Mouse (Mus musculus): ENCODE results near the gene Tmem213. TPM values are rescaled to one million over a fixed set of nuclear protein-coding genes. Genes with fewer than 3 reads are reported as not detected.

Gene Tmem213
- polyA plus RNA-seq, 1 experiment: not detected

DNA sequence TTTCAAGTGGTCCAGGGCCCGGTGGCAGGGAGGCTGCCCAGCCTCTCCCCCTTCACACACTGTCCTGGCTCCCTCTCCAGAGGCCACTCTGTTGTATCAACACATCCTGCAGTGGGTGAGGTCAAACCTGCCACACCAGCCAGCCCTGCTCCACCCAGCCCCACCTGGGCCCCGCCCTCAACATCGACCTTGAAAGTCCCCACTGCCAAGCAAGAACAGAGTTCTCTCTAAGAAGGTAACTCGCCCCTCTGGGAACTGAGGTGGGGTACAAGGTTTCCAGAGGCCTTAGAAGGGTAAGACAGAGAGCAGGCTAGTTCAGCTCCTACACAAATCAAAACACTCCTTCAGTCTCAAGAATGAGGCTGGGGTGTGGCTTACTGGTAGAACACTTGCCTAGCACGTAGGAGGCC, 12.1 kb upstream of the Tmem213 start:
- H3K36me3 ChIP-seq (ENCODE audit: control insufficient read depth, insufficient read depth, low read length): no peaks in the 10 kb centered on the region
- 25% methylated on average over 5 of the region's 5 CpGs for WGBS
- H3K4me1 ChIP-seq (ENCODE audit: control insufficient read depth, insufficient read depth, insufficient read length, low read length): peaks cover 4% of the 10 kb centered on the region
- H3K27me3 ChIP-seq (ENCODE audit: control insufficient read depth, insufficient read depth, low read length): no peaks in the 10 kb centered on the region
- no peak overlapping the region for H3K4me3 ChIP-seq (ENCODE audit: low read depth, low read length)
- H3K27ac ChIP-seq (ENCODE audit: insufficient read depth, low read depth, low read length): no peak overlapping the region
- no peak for TF ChIP-seq POLR2A (IDR thresholded peaks at IDR 0.05; ENCODE audit: low read depth, low read length)
- TF ChIP-seq CTCF (IDR thresholded peaks at IDR 0.05; ENCODE audit: extremely low read depth, insufficient read length, insufficient replicate concordance, low read depth, low read length): no peak

- Histone ChIP-seq H3K4me1 (ENCODE audit: control insufficient read depth, insufficient read depth, insufficient read length, low read length) (no peaks in the 10 kb centered on the region), H3K4me3 (ENCODE audit: low read depth, low read length) (no peak overlapping the region), H3K27me3 (ENCODE audit: control insufficient read depth, insufficient read depth, low read length) (no peaks in the 10 kb centered on the region), H3K27ac (ENCODE audit: insufficient read depth, low read depth, low read length) (no peak overlapping the region), H3K36me3 (ENCODE audit: control insufficient read depth, insufficient read depth, low read length) (no peaks in the 10 kb centered on the region)
- TF ChIP-seq POLR2A (IDR thresholded peaks at IDR 0.05; ENCODE audit: low read depth, low read length): no peak
- no peak for TF ChIP-seq CTCF (IDR thresholded peaks at IDR 0.05; ENCODE audit: extremely low read depth, insufficient read length, insufficient replicate concordance, low read depth, low read length)
- WGBS: 73% methylated on average over 7 of the region's 7 CpGs
These were observed 6.7 kb upstream of the Tmem213 start for GRCm38 (mm10) chr6:38102216-38102795.

DNA sequence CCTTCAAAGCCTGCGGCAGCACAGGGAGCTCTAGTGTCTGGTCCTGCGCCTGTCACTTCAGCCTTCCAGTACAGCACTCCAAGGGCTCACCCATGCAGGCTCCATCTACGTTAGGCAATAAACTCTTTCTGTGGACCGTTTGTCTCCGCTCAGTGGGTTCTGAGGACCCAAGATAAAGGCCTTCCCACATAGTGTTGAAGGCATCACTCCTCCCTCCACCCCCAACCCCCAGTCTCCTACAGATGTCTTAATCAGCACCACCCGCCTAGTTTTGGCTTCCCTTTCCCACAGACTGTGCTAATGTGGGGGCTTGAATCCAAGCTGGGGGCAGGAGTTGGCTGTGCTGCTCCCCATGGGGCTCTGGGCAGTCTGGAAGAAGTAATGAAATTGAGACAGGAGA, 5.3 kb upstream of the Tmem213 start:
- Histone ChIP-seq H3K4me3 (ENCODE audit: low read depth, low read length) (no peak overlapping the region), H3K36me3 (ENCODE audit: control insufficient read depth, insufficient read depth, low read length) (no peaks in the 10 kb centered on the region), H3K27ac (ENCODE audit: insufficient read depth, low read depth, low read length) (no peak overlapping the region), H3K4me1 (ENCODE audit: control insufficient read depth, insufficient read depth, insufficient read length, low read length) (no peaks in the 10 kb centered on the region), H3K27me3 (ENCODE audit: control insufficient read depth, insufficient read depth, low read length) (no peaks in the 10 kb centered on the region)
- WGBS: 78% methylated on average over 6 of the region's 6 CpGs
- TF ChIP-seq POLR2A (IDR thresholded peaks at IDR 0.05; ENCODE audit: low read depth, low read length) (no peak), CTCF (IDR thresholded peaks at IDR 0.05; ENCODE audit: extremely low read depth, insufficient read length, insufficient replicate concordance, low read depth, low read length) (no peak)

- WGBS: 53% methylated on average over 9 of the region's 9 CpGs
- no peaks in the 10 kb centered on the region for H3K36me3 ChIP-seq (ENCODE audit: control insufficient read depth, insufficient read depth, low read length)
- no peaks in the 10 kb centered on the region for H3K27me3 ChIP-seq (ENCODE audit: control insufficient read depth, insufficient read depth, low read length)
- no peaks in the 10 kb centered on the region for H3K4me1 ChIP-seq (ENCODE audit: control insufficient read depth, insufficient read depth, insufficient read length, low read length)
- TF ChIP-seq POLR2A (IDR thresholded peaks at IDR 0.05; ENCODE audit: low read depth, low read length) (no peak), CTCF (IDR thresholded peaks at IDR 0.05; ENCODE audit: extremely low read depth, insufficient read length, insufficient replicate concordance, low read depth, low read length) (no peak)
- no peak overlapping the region for H3K27ac ChIP-seq (ENCODE audit: insufficient read depth, low read depth, low read length)
- no peak overlapping the region for H3K4me3 ChIP-seq (ENCODE audit: low read depth, low read length)
These were observed 3.1 kb upstream of the Tmem213 start for GRCm38 (mm10) chr6:38105924-38106323.

- Histone ChIP-seq H3K4me3 (ENCODE audit: low read depth, low read length) (no peak overlapping the region), H3K27me3 (ENCODE audit: control insufficient read depth, insufficient read depth, low read length) (no peaks in the 10 kb centered on the region), H3K36me3 (ENCODE audit: control insufficient read depth, insufficient read depth, low read length) (no peaks in the 10 kb centered on the region), H3K27ac (ENCODE audit: insufficient read depth, low read depth, low read length) (no peak overlapping the region), H3K4me1 (ENCODE audit: control insufficient read depth, insufficient read depth, insufficient read length, low read length) (no peaks in the 10 kb centered on the region)
- WGBS: 94% methylated on average over 5 of the region's 5 CpGs
- TF ChIP-seq POLR2A (IDR thresholded peaks at IDR 0.05; ENCODE audit: low read depth, low read length) (no peak), CTCF (IDR thresholded peaks at IDR 0.05; ENCODE audit: extremely low read depth, insufficient read length, insufficient replicate concordance, low read depth, low read length) (no peak)
These were observed 606 bp upstream of the Tmem213 start for GRCm38 (mm10) chr6:38108449-38108848.

- Histone ChIP-seq H3K27me3 (ENCODE audit: control insufficient read depth, insufficient read depth, low read length) (no peaks in the 10 kb centered on the region), H3K4me3 (ENCODE audit: low read depth, low read length) (no peak overlapping the region), H3K4me1 (ENCODE audit: control insufficient read depth, insufficient read depth, insufficient read length, low read length) (no peaks in the 10 kb centered on the region), H3K36me3 (ENCODE audit: control insufficient read depth, insufficient read depth, low read length) (no peaks in the 10 kb centered on the region), H3K27ac (ENCODE audit: insufficient read depth, low read depth, low read length) (no peak overlapping the region)
- TF ChIP-seq POLR2A (IDR thresholded peaks at IDR 0.05; ENCODE audit: low read depth, low read length) (no peak), CTCF (IDR thresholded peaks at IDR 0.05; ENCODE audit: extremely low read depth, insufficient read length, insufficient replicate concordance, low read depth, low read length) (no peak)
- 37% methylated on average over 9 of the region's 9 CpGs for WGBS
These were observed 816 bp downstream of the Tmem213 start for GRCm38 (mm10) chr6:38109871-38110270.

DNA sequence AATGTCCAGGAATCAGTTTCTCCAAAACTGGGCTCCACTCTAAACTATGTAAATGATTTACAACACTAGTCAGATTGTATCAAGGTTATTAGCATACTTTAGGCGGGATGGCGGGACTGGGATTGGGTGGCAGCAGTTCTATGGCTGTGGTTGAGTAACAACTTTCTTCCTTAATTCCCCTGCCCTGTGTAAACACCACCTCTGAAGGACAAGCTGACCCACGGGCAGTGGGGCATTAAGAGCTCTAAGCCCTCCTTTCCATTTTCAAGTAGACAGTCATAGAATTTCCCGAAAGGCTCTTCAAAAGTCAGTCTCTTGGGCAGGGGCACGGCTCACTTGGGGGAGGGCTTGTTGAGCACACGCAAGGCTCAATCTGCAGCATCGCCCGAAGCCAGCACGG, 1.8 kb downstream of the Tmem213 start:
- no peaks in the 10 kb centered on the region for H3K27me3 ChIP-seq (ENCODE audit: control insufficient read depth, insufficient read depth, low read length)
- no peaks in the 10 kb centered on the region for H3K36me3 ChIP-seq (ENCODE audit: control insufficient read depth, insufficient read depth, low read length)
- 41% methylated on average over 9 of the region's 9 CpGs for whole genome bisulfite sequencing
- no peaks in the 10 kb centered on the region for H3K4me1 ChIP-seq (ENCODE audit: control insufficient read depth, insufficient read depth, insufficient read length, low read length)
- no peak overlapping the region for H3K27ac ChIP-seq (ENCODE audit: insufficient read depth, low read depth, low read length)
- H3K4me3 ChIP-seq (ENCODE audit: low read depth, low read length): no peak overlapping the region
- TF ChIP-seq POLR2A (IDR thresholded peaks at IDR 0.05; ENCODE audit: low read depth, low read length) (no peak), CTCF (IDR thresholded peaks at IDR 0.05; ENCODE audit: extremely low read depth, insufficient read length, insufficient replicate concordance, low read depth, low read length) (no peak)

Measured in small intestine, adult 2 months (tissue).